Mouse (Mus musculus) myocyte (in vitro differentiated cells): ENCODE results near the gene Hs2st1.

Experiments used
- POLR2A ChIP-seq: IDR thresholded peaks from one replicate; pipeline ENCODE4 v1.6.1; 2011; ENCODE audit warnings: low read depth, mild to moderate bottlenecking, control low read depth, moderate library complexity; ENCODE audit not compliant: insufficient read length
- USF1 ChIP-seq: IDR thresholded peaks from one replicate; pipeline ENCODE4 v1.6.1; 2011; ENCODE audit warnings: low read depth, mild to moderate bottlenecking, control low read depth, moderate library complexity

DNA sequence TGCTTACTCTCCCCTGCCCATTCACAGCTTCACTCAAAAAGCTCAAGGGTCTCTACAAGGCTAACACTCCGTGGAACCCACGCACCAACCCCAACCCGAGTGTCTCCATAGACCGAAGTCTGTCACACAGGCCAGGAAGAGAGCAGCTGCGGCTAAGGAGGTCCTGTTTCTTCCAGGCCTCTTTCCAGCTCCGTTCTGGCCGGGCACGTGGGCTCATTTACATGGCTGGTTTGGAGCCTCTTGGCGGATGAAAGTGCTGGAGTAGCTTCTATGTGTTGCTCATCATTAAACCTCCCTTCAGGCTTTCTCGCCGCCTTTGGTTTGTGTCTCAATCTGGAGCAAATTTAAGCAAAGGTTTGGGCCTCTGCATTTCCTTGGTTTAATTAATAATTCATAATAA is 164.7 kb downstream of the Hs2st1 start:
- no peak for TF ChIP-seq POLR2A
- no peak for TF ChIP-seq USF1
